Mouse (Mus musculus) cortical plate, adult 2 months (tissue): ENCODE data around the gene Taf1c.

Experiments used
- CTCF ChIP-seq: fragments of 200-500 bp; IDR thresholded peaks from 2 replicates; pipeline ENCODE4 v1.5.1; 2011; ENCODE audit warnings: mild to moderate bottlenecking, control low read depth, low read length; ENCODE audit not compliant: insufficient read depth; ENCODE audit errors: extremely low read depth
- POLR2A ChIP-seq: fragments of 200-500 bp; IDR thresholded peaks from 2 replicates; pipeline ENCODE4 v1.6.1; 2011; ENCODE audit warnings: mild to moderate bottlenecking, low read length, control low read depth; ENCODE audit not compliant: insufficient read depth; ENCODE audit errors: extremely low read depth

DNA sequence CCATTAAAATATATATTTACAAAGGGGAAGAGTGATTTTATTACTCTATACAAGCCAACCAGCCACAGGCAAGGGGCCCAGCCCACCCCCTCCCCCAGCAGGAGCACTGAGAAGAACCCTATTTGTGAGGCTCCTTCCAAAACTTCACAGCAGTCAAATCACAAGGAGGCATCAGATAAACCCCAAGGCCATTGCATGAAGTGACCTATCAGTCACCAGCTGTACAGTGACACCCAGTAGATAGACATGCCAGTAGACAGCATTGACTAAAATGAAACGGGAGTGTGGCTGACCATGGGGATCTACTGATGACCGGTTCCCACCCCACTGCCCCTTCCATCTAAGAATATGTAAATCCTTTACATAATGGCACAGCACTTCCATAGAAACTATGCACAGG, 52.1 kb downstream of the Taf1c start:
- no peak for TF ChIP-seq POLR2A
- TF ChIP-seq CTCF: no peak
